Mouse (Mus musculus) ovary, postnatal 10 days (tissue): ENCODE data around the gene Olfr1471.
"Not testable (repeated sequence)": the region's sequence is repeated elsewhere in the genome, so short reads cannot be mapped to it uniquely, and the experiment has no call there.

Experiments
- DNase-seq: peaks from one replicate; pipeline ENCODE4 v3.0.0; 2022; ENCODE audit warnings: low spot score

Gene Olfr1471

GRCm38 (mm10) chr19:13443109-13443508, at the start of gene Olfr1471:
Gene Olfr1471, plus strand, starts transcription at chr19:13443409.
- DNase-seq: not testable (repeated sequence)

DNA sequence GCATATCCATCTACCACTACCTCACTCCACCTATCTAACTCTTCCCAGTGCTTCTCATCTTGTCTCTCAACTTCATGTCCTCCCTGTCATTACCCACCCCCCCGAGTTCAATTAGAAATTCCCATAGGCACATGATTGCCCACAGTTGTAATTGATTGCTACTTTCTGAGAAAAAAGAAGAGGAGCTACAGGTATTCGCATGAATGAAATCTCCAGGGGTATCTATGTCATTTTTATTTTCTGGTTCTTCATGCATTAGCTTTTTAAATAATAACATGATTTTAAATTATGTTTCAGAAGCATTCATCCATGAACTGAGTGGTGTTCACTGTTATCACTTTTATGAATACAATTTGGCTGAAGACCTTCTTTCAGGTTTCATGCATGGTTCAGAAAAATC, 35.7 kb upstream of the Olfr1471 start, which contains the start of gene Olfr1469:
Gene Olfr1469, plus strand, starts transcription at position 301 of the 400 bp plus-strand sequence.
- DNase-seq: no peak

DNA sequence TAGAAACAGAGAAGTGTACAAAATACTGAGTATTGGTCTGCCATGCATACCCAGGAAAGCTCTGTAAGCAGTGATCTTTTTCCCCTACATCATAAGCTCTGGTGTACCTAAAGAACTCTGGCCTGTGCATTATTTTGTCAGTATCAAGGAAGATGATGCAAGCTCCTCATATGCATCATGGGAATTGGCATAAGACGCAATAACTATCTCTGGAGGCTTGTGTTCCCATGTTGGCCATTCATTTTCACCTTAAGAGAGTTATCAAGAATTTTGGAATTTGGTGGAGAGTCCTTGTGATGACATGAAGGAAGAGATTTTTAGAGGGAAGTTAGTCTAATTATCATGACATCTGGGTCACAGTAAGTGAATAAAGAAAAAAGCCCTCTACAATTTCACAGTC, 12.8 kb downstream of the Olfr1471 start, which contains the start of gene Olfr1472:
Gene Olfr1472, minus strand, starts transcription at position 101 of the 400 bp plus-strand sequence.
- no peak for DNase-seq

- not testable (repeated sequence) for DNase-seq
Observed at GRCm38 (mm10) chr19:13469265-13469664, 26.1 kb downstream of the Olfr1471 start, which contains the start of gene Olfr1474. Gene Olfr1474, plus strand, starts transcription at chr19:13469565.

DNA sequence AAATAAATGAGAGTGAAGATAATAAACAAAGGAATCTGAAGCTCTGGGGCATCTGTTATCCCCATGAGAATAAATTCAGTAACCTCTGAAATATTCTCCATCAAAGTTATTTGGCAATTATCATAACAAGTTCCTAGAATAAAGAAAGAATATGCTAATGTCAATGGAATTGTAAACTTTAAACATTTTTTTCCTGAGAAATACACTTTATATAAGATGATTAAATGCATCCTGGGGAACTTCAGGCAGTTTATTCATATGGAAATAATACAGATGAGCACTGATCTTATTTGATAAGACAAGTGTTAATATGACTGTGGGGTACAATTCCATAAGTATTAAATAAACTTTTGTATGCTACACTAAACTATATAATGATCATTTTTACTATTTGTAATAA, 36.9 kb downstream of the Olfr1471 start, which contains the start of gene Olfr1475:
Gene Olfr1475, minus strand, starts transcription at position 101 of the 400 bp plus-strand sequence.
- no peak for DNase-seq

- no peak for DNase-seq
Observed at GRCm38 (mm10) chr19:13500246-13500645, 57.0 kb downstream of the Olfr1471 start, which contains the start of gene Olfr1477. Gene Olfr1477, plus strand, starts transcription at chr19:13500546.
